Mouse (Mus musculus) stomach, postnatal 0 days (tissue): ENCODE results near the gene Sox18. TPM values are rescaled to one million over a fixed set of nuclear protein-coding genes. Genes with fewer than 3 reads are reported as not detected.

ENCODE experiments used
- ATAC-seq: fragments of 200-750 bp; cut with Nextera tagmentation; 2 replicates; pipeline ENCODE4 v1.8.0; 2017; ENCODE audit not compliant: low FRiP score, low TSS enrichment
- DNase-seq: peaks from one replicate; pipeline ENCODE4 v3.0.0-alpha.2; 2016; ENCODE audit warnings: low spot score
- H3K27ac ChIP-seq: fragments of 300-500 bp; sonication (generic); replicated peaks from 2 replicates; pipeline ENCODE4 v1.5.1; 2014; ENCODE audit warnings: mild to moderate bottlenecking, control low read depth
- H3K27me3 ChIP-seq: fragments of 300-500 bp; sonication (generic); 2 replicates; pipeline ENCODE4 v1.6.1; 2014; ENCODE audit warnings: low read length; ENCODE audit not compliant: control insufficient read depth, insufficient read depth
- H3K36me3 ChIP-seq: fragments of 300-500 bp; sonication (generic); 2 replicates; pipeline ENCODE4 v1.6.1; 2014; ENCODE audit warnings: low read length, mixed read lengths; ENCODE audit not compliant: control insufficient read depth, insufficient read depth
- H3K4me1 ChIP-seq: fragments of 300-500 bp; sonication (generic); replicated peaks from 2 replicates; pipeline ENCODE4 v1.6.1; 2014; ENCODE audit warnings: antibody characterized with exemption; ENCODE audit not compliant: control insufficient read depth, insufficient read depth
- H3K4me2 ChIP-seq: fragments of 300-500 bp; sonication (generic); replicated peaks from 2 replicates; pipeline ENCODE4 v1.6.1; 2014; ENCODE audit warnings: low read depth, mild to moderate bottlenecking, control low read depth, moderate library complexity
- H3K4me3 ChIP-seq: fragments of 300-500 bp; sonication (generic); 2 replicates; pipeline ENCODE4 v1.5.1; 2014; ENCODE audit warnings: low read depth, low read length, control low read depth
- H3K9ac ChIP-seq: fragments of 300-500 bp; sonication (generic); 2 replicates; pipeline ENCODE4 v1.6.1; 2014; ENCODE audit warnings: mild to moderate bottlenecking, low read length, control low read depth, mixed read lengths
- H3K9me3 ChIP-seq: fragments of 300-500 bp; sonication (generic); 2 replicates; pipeline ENCODE4 v1.6.1; 2016; ENCODE audit warnings: low read length; ENCODE audit not compliant: control insufficient read depth
- CTCF ChIP-seq: IDR thresholded peaks from 2 replicates; pipeline ENCODE4 v1.5.1; 2016; ENCODE audit warnings: antibody characterized with exemption, low read depth, mild to moderate bottlenecking, moderate library complexity
- EP300 ChIP-seq: optimal IDR thresholded peaks from 2 replicates; pipeline ENCODE3; 2016; ENCODE audit warnings: antibody characterized with exemption
- WGBS: fragments of 180-500 bp; shearing (Covaris S2); extraction: QIAGEN DNeasy Blood & Tissue Kit; methylation state at CpG from one replicate; pipeline ENCODE4 v1.1.7; 2014; 5-methylcytosine and 5-hydroxymethylcytosine counted together
- polyA plus RNA-seq: library from polyadenylated mRNA; unstranded; fragments of >200 nt; fragmentation: Nextera tagmentation; extraction: Ambion mirVana; gene quantifications from 2 replicates; pipeline ENCODE4 v1.2.1, GENCODE M21; 2015

Sox18 gene
- polyA plus RNA-seq, 1 experiment from 2014 or later, result 14.1 TPM

DNA sequence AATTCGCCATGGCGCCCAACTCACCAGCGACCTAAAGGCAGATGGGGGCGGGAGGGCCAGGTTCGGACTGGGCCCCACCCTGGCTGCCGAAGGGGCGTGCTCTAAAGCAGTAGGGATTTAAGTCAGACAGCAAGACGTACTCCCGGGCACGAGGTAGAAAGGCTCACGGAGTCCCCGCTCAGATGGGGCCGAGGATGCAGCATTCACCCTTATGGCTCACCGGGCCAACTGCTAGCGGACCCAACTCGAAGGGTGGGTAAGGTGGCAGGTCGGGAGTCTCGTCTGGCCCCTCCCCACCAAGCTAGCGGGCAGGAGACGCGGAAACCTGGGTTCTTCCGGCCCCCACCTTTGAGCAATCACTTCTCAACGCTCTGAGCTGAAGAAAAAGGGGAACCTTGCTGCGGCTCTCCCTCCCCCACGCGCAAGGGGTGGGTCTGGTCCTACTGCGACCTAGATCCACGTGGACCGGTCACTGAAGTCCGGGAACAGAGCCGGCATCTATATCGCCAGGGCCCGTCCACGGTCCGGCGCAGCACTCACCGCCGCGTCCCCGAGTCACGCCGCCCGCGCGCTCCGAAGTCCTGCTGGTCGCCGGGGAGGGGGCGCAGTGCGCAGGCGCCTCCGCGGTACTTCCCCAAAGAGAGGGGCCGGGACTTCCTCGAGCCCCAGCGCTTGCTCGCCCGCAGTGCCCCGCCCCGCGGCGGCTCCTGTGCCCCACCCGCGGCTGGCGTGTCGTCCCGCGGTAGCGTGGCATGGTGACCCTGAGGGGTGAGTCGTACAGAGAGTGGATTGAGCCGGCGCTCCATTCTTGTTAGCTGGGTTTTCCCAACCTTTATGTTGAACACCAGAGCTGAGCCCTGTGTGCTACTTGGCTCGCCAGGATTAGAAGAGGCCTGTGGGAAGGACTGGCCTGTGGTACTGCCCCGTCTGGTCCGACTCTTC is 22.2 kb upstream of the Sox18 start, which contains the start of gene Rgs19:
Gene Rgs19, minus strand, starts transcription at position 639 of the 942 bp plus-strand sequence.
- 0 out of 2 replicates have a peak within 1 kb of the TSS, but pooled peaks have one; percentile 31 for H3K27ac ChIP-seq
- peak within 1 kb of the TSS; percentile 62 for H3K9ac ChIP-seq
- 0 out of 2 replicates have a peak, but pooled peaks cover 3% of the 10 kb centered on the region for H3K36me3 ChIP-seq
- no peaks in the 10 kb centered on the region for H3K27me3 ChIP-seq
- H3K4me2 ChIP-seq, result peak within 1 kb of the TSS; percentile 95
- peak within 1 kb of the TSS; percentile 61 for H3K4me3 ChIP-seq
- TF ChIP-seq CTCF, result no peak
- TF ChIP-seq EP300, result no peak
- WGBS, result under 1% methylated on average over 73 of the region's 75 CpGs
- no peaks in the 10 kb centered on the region for H3K9me3 ChIP-seq
- ATAC-seq, result peak; percentile 81
- peak; percentile 78 for DNase-seq
- H3K4me1 ChIP-seq, result peaks cover 2% of the 10 kb centered on the region; the same call in 1 of the 2 replicates

DNA sequence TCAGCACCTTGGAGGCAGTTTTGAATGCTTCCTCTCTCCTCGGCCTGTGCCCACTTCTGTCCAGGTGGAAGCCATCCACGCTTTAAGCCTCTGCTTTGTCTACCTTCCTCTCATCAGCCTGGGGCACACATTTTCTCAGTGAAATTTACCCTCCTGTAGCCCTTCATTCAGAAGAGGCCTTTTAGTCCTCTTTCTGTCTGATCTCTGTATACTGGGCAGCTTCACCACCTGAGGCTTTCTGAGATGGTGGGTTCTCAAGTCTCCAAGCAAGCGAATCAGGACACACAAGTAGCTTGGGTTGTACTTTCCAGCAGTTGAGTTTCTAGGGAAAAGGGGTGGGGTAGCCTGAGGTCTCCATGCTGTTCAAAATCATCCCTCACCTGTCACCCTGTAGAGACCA is 20.9 kb upstream of the Sox18 start:
- no peak overlapping the region; the same call in 1 of the 2 replicates for H3K4me2 ChIP-seq
- no peak overlapping the region for H3K9ac ChIP-seq
- no peak overlapping the region for H3K4me3 ChIP-seq
- H3K27ac ChIP-seq, result no peak overlapping the region
- DNase-seq (peak; percentile 9), ATAC-seq (no peak)
- H3K9me3 ChIP-seq, result no peaks in the 10 kb centered on the region
- WGBS, result 85% methylated on average over 3 of the region's 3 CpGs
- no peak for TF ChIP-seq CTCF
- TF ChIP-seq EP300, result no peak
- peaks cover 2% of the 10 kb centered on the region; the same call in 1 of the 2 replicates for H3K4me1 ChIP-seq
- H3K36me3 ChIP-seq, result 0 out of 2 replicates have a peak, but pooled peaks cover 3% of the 10 kb centered on the region
- H3K27me3 ChIP-seq, result no peaks in the 10 kb centered on the region

DNA sequence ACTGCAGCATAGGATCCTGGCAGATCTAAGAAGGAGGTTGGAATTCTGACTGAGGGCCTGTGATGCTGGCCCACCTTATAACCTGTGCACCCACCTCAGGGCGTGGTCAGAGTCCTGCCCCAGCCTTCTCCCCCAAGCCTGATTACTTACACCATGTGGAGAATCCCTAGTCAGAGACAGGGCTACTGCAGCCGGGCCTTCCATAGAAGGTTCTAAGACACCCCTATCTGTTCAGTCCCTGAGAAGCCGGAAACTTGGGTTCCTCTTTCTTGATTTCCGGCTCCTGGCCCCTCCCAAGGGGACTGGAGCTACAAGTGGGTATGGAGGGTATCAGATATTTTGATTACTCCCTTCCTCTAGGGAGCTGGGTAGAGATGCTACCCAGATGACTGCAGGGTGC is 20.1 kb upstream of the Sox18 start:
- Histone ChIP-seq H3K4me2 (no peak overlapping the region), H3K27me3 (no peaks in the 10 kb centered on the region), H3K36me3 (0 out of 2 replicates have a peak, but pooled peaks cover 3% of the 10 kb centered on the region), H3K9me3 (no peaks in the 10 kb centered on the region), H3K9ac (no peak overlapping the region), H3K27ac (no peak overlapping the region), H3K4me1 (peaks cover 2% of the 10 kb centered on the region; the same call in 1 of the 2 replicates), H3K4me3 (no peak overlapping the region)
- ATAC-seq (no peak), DNase-seq (peak; percentile 11)
- TF ChIP-seq EP300 (no peak), CTCF (no peak)
- 87% methylated on average over 4 of the region's 4 CpGs for WGBS

DNA sequence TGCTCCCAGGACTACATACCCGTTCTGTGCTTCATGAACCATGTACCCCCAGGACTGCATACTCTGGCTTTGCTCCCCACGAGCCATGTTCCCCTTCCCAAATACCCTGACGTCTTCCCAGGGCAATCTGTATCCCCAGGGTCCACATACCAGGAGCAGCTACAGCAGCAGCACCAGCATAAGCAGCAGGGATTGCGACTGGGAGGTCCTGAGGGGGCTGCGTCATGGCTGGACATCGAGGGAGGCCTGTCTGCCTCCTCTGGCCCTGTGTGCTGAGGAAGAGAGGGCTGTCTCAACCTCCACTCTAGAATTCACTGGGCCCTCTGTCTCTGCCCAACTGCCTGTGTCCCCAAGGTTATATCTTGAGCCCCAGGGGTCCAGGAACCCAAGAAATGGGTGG is 19.6 kb upstream of the Sox18 start:
- Histone ChIP-seq H3K27ac (no peak overlapping the region), H3K4me1 (peaks cover 2% of the 10 kb centered on the region; the same call in 1 of the 2 replicates), H3K4me3 (no peak overlapping the region), H3K27me3 (no peaks in the 10 kb centered on the region), H3K9ac (no peak overlapping the region), H3K4me2 (no peak overlapping the region), H3K36me3 (0 out of 2 replicates have a peak, but pooled peaks cover 3% of the 10 kb centered on the region), H3K9me3 (no peaks in the 10 kb centered on the region)
- no peak for TF ChIP-seq EP300
- no peak for TF ChIP-seq CTCF
- no peak for ATAC-seq
- 76% methylated on average over 6 of the region's 6 CpGs for WGBS
- peak; percentile 10 for DNase-seq

DNA sequence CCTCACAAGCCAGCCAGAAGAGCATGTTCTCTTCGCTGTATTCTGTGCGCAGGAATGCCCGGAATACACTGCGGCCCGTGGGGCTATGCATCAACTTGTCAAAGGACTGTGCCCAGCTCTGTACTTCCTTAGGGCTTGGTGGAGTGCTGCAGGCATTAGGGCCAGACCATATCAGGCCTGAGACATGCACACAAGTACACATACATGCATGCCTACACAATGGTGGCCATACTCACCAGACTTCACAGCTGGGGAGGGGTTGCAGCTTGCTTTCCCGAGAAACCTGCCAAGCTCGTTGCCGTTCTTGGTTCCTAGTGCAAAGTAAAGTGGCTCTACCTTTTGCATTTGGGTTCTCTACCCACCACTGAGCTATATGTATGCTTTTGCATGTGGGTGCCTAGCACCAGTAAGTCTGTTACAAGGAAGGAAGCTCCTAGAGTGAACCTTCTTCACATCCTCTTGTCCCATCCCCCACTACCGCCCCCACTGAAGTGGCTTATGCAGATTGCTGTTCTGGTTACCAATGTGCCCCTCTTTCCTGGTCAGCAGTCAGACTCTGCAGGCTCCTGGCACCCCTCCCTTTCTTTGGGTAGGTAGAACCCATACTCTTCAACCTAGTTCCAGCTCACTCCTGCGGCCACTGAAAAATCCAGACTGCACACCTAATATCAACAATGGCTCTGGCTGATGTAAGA is 18.2 kb upstream of the Sox18 start:
- no peaks in the 10 kb centered on the region for H3K27me3 ChIP-seq
- TF ChIP-seq EP300, result no peak
- TF ChIP-seq CTCF, result no peak
- WGBS, result 78% methylated on average over 10 of the region's 10 CpGs
- H3K27ac ChIP-seq, result no peak overlapping the region
- H3K4me2 ChIP-seq, result no peak overlapping the region
- 0 out of 2 replicates have a peak, but pooled peaks cover 3% of the 10 kb centered on the region for H3K36me3 ChIP-seq
- H3K4me1 ChIP-seq, result peaks cover 2% of the 10 kb centered on the region; the same call in 1 of the 2 replicates
- ATAC-seq (no peak), DNase-seq (peak; percentile 9)
- H3K4me3 ChIP-seq, result no peak overlapping the region
- no peaks in the 10 kb centered on the region for H3K9me3 ChIP-seq
- no peak overlapping the region for H3K9ac ChIP-seq
